Mouse (Mus musculus) gonadal fat pad, adult 2 months (tissue): Measurements from ENCODE around the gene Dlg4. TPM values are rescaled to one million over a fixed set of nuclear protein-coding genes. Genes with fewer than 3 reads are reported as not detected.

Source experiments
- DNase-seq: peaks from one replicate; pipeline ENCODE4 v3.0.0-alpha.2; 2012; ENCODE audit warnings: low read depth
- polyA plus RNA-seq: library from polyadenylated mRNA; depleted of rRNA; stranded (reverse); fragments of >200 nt; gene quantifications from 2 replicates; pipeline ENCODE4 v1.2.3, GENCODE M21; 2012

Gene Dlg4
- polyA plus RNA-seq, 1 experiment: 12.8 TPM

- DNase-seq: no peak
Measured at GRCm38 (mm10) chr11:70019495-70020021, 2.8 kb downstream of the Dlg4 start.

DNA sequence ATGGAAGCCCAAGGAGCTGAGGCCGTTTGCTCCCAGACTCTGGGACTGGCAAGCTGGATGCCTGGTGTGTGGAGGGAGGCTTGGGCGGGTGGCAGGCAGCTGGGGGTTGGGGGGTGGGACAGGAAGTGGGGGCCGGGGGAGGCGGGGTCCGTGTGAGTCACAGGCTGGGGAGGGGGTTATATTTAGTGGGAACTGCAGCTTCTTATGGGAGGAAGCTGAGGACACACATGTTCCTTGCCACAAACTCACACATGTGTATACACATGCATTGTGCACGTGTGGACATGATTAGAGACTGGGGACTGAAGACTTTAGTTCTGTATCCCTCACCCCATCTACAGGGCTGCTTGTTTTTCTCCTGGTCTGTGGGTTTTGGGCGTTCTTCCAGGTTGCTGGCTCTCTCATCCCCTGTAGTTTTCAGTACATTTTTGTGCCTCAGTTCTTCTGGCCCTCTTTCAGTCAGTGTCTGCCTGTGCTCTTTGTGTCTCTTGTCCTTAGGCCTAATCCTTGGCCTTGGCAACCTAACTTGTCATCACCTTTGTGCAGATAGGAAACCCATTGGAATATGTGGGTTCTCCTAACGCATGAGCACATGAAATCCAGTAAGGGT lies 3.4 kb downstream of the Dlg4 start:
- no peak for DNase-seq

DNA sequence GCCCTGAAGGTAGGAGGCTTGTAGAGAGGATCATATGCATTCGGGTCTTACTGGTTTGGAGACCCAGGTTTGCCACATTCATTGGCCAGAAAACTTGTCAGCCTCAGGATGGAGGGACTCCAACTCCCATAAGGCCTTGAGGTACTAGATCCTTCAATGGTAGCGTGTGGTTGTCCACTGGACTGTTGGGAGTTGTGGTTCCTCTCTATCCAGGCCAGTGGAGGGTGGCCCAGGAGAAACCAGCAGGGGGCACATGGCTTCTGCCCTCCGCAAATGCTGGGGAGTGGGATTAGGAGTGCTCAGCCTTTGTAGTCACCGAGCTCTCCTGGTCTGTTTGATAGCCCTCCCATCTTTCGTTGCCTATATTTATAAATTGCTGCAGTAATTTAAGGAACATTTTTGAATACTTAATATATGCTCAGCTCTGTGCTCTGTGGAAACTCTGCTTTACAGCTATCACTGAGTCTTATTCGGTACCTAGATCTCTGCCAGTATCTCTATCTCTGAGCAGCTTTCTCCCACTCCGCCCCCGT lies 4.1 kb downstream of the Dlg4 start:
- DNase-seq: no peak

GRCm38 (mm10) chr11:70021264-70022132 lies 4.8 kb downstream of the Dlg4 start:
- DNase-seq: no peak

DNA sequence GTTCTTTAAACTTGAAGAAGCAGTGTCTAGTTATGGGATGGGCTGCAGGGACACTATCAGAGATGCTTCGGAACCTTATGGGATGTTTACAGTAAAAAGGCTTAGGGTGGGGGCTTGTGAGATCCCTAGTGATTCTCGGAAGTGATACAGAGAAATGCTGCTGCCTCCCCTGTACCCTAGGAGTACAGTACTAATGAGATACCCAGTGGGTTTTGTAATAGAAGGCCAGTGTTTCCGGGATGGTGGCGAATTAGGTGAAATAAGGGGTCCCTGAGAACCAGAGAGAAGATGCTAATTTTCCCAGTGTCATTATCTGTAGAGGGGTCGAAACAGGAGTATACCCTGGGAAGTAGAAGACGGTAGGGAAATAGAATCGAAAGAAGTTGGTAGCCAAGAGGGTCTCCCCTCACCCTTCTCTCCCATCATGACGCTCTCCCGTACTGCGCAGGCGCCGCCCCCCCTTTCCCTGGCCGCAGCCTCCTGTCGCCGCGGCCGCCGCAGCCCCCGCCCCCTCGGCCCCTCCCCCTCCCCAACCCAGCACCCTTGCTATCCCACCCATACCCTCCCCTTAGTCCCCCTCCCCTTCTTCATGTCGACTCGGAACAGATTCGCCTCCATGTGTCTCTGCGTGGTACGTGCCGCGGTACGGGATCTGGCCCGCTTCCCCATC lies 6.9 kb downstream of the Dlg4 start:
- DNase-seq: no peak

DNA sequence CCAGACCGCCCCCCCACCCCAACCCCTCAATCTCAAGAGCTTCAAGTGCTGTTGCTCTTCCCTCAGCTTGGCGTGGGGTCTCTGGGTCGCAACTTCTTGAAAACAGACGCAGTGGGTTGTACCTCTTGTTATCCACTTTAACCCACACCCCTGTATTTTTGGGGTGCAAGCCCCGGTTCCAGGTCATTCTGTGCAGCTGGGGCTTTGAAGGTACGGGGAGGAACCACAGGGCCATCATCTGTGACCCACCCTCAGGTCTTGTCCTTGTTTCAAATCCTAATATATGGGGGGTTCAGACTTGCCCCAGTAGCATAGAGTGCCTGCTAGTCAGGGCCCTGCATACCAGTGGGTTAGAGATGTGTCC lies 7.4 kb downstream of the Dlg4 start:
- DNase-seq: no peak

DNA sequence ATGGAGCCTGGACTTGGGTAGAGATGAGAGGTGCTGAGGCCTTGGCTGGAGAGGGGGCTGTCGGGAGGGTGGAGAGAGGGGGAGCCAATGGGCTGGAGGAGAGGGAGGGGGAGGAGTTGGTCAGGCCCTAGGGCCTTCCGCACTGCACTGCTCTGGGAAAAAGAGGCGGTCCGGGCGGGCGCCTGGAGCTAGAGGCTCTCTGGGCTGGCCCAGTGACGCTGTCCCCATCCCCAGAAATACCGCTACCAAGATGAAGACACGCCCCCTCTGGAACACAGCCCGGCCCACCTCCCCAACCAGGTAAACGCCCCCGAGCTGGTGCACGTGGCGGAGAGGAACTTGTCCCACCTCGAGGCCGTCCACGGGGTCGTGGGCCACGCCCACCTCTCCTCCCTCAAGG lies 9.9 kb downstream of the Dlg4 start:
- DNase-seq: no peak

- no peak for DNase-seq
Measured at GRCm38 (mm10) chr11:70027397-70027796, 10.7 kb downstream of the Dlg4 start.

DNA sequence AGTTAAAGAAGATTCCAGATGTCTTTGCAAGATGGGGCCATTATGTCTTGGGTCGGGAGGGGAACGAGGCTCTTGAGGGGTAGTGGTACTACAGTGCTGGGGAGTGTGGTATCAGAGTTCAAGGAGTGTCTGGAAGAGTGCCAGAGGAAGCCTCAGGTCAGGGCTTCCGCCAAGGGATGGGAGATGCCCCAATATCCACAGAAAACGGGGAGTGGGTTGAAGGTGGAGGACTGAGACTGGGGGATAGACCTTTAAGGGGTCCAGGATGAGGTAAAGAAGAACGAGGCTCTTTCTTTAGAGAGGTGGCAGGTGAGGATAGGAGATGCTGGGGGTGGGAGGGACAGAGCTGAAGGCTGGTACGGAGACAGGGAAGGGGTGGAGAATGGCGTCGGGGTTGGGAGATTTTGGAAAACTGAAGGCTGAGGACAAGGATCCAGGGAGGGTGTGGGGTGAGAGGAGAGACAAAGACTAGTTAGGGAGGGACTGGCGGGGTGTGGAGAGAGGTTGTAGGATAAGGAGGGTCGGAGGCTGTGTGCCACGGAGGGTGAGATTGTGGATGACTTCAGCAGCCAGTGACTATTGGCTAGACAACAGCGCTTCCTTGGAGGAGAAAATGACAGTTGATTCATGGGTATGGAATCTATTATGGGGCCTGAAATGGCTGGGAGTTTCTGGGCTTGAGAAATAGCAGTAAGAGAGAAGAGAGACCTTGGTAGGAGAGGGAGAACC lies 11.8 kb downstream of the Dlg4 start:
- no peak for DNase-seq

DNA sequence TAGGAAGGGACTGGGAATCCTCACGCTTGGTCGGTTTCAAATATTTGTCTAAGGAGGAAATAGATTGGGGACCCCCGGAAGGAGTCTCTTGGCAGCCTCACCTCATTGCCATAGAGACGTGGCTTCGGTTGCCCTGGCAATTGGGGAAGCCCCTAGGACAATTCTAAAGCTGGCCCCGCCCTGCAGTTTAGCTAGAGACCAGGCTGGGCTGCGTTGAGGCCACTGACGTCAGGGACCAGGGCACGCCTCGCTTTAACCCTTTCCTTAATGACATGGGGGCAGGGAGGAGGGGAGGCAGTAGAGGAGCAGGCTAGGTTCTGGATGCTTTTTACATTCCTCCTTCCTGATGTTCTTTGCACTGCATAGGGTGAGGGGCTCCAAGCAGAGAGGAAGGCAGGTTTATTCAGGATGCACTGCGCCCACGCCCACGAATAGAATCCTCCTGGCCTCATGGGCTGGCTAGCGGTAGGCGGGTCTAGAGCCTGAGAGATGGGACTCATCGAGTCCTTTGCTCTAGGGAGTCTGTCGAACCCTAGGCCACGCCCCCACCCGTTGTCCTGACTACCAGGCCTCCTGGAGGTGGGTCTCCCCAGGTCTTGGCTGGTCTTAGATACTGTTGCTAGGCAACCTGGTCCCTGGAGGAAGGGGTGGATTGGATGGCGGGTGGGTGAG lies 12.5 kb downstream of the Dlg4 start:
- DNase-seq: no peak

DNA sequence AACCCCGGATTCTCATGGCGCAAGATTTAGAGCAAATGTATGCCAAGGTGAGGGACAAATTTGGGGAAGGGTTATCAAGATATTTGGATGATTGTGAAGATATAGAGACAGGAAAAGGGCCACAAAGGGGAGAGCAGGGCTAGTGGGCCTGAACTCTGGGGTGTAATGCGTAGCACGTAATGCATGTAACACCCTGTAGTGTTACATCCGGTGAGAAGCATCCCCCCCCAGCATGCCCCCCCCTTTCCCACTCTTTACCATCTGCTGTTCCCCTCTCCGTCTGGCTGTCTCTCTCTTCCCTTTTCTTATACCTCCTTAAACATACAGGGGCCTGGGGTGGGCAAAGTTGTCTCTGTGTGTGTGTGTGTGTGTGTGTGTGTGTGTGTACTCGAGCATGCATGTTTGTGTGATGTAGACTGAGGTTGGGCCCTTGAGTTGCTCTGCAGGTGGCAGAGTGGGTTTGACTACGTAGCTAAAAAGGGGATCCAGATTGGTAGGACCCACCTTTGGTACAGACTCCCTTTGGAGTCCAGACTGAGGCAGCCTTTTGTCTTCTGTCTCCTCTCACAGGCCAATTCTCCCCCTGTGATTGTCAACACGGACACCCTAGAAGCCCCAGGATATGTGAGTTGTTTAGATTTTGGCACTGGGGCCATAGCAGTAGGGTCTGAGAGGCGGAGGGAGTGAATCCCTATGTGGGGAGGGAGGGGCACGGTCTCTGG lies 13.2 kb downstream of the Dlg4 start:
- no peak for DNase-seq

DNA sequence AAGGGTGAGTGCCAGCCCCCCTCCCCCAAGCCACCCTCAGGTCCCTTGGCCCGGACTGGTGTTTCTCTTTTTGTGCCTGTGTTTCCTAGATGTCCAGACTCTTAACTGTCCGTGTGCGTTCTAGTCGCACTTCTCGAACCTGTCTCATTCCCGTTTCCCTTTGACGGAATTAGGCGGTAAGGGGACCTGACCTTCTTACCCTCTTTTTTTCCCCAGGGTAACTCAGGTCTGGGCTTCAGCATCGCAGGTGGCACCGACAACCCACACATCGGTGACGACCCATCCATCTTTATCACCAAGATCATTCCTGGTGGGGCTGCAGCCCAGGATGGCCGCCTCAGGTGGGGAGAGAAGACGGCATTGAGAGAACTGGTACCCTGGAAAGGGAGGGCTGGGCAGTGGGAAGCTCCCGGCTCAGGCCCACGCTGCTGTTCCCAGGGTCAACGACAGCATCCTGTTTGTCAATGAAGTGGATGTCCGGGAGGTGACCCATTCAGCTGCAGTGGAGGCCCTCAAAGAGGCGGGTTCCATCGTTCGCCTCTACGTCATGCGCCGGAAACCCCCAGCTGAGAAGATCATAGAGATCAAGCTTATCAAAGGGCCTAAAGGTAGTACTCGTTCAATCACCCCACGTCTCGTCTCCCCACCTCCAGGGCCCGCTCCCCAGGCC lies 14.0 kb downstream of the Dlg4 start:
- no peak for DNase-seq

DNA sequence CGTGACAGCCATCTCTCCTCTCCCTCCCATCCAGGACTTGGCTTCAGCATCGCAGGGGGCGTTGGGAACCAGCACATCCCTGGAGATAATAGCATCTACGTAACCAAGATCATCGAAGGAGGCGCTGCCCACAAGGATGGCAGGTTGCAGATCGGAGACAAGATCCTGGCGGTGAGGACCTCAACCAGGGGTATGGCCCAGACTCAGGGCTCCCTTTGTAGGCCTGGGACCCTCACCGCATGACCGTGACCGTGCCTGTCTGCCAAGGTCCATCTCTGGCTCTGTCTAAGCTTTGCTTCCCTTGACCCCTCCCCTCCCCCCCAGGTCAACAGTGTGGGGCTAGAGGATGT lies 14.6 kb downstream of the Dlg4 start:
- no peak for DNase-seq

- DNase-seq: no peak
Measured at GRCm38 (mm10) chr11:70038174-70038573, 21.4 kb downstream of the Dlg4 start.

DNA sequence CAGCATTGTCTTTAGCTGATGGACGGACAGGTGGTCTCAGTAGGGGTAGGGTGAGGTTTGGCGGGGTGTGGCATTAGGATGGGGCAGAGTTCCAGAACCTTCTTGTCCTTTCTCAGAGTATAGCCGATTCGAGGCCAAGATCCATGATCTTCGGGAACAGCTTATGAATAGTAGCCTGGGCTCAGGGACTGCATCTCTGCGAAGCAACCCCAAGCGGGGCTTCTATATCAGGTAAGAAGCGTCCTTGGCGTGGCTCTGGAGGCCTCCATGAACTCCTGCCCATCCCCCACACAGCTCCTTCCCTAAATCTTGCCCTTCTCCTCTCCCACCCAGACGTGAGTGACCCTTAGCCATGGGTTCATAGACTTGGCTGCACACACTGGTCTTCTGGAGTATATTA lies 22.9 kb downstream of the Dlg4 start:
- no peak for DNase-seq

DNA sequence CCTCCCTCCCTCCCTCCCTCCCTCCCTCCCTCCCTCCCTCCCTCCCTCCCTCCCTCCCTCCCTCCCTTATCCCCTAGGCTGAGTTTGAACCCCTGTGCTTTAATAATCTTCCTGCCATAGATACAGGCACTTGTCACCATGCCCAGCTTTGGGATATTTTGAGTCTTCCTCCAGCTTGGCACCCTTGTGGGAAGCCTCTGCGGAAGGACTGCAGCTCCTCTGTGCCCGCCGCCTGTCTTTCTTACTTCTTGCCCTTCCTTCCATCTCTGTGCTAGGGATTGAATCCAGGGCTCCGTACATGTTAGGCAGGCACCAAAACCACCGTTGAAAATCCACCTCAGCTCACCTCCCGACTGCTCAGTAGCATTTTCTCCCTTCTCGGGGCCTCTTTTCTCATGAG lies 23.4 kb downstream of the Dlg4 start:
- no peak for DNase-seq

DNA sequence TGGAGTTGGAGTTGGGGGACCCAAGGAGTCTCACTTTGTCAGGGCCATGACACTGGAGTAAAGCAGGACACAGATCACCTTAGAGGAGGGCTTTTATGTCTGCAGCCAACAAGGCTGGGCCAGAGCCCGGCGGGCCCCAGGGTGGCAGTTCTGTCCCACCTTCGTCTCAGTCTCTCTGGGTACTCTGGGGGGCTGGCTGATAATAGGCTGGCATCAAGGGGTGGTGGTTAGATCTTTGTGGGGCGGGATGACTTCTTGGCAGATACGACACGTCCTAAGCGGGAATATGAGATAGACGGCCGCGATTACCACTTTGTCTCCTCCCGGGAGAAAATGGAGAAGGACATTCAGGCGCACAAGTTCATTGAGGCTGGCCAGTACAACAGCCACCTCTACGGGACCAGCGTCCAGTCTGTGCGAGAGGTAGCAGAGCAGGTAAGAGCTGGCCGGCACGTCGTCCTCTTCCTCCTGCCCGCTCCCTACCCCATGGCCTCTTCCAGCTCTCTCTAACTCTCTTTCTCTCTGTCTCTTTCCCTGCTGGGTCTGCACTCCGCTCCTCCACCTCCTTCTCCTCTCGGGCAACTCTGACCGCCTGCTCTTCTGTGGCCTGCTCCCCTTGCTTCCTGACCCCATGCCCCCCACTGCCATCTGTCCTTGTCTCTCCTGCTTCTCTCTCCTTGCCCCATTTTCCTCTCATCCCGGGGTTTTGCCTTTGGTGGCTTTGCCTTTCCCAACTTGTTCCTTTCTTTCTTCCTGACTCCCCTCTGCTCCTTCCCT lies 25.8 kb downstream of the Dlg4 start:
- DNase-seq: no peak

DNA sequence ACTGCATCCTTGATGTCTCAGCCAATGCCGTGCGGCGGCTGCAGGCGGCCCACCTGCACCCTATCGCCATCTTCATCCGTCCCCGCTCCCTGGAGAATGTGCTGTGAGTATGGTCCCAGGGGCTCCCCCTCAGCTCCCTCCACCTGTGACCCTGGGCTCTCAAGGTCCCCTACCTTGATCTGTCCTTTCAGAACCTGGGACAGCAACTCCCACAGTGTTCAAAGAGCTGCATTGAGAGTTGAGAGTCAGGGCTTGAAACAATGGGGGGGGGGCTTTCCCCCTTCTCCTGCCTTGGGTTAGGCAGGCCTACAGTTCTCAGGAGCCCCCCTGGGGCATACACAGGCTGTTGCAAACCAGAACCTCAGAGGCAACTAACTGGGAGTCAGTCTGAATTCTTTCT lies 26.9 kb downstream of the Dlg4 start:
- DNase-seq: no peak

DNA sequence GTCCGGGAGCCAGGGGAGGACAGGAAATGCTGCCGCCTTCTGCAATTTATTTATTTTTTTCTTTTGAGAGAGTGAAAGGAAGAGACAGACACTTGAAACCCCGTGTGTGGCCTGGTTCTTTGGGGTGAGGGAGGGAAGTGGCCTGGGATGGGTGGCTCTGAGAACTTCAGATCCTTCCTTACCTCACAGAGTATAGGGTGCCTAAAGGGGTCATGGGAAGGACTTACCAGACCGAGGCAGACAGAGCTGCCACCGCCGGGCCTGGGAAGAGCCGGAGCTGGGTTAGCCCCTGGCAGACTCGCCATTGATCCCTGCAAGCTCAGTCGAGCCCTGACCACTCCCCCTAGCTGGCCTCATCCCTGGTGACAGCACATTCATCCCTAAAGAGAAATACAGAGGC lies 28.7 kb downstream of the Dlg4 start:
- DNase-seq: no peak
